Mouse (Mus musculus) heart, embryonic 14.5 days (tissue): ENCODE data around the gene Cxcr4. TPM values are rescaled to one million over a fixed set of nuclear protein-coding genes. Genes with fewer than 3 reads are reported as not detected.

Experiments
- polyA plus RNA-seq: library from polyadenylated mRNA; unstranded; fragments of >200 nt; fragmentation: Nextera tagmentation; extraction: Ambion mirVana; gene quantifications from 2 replicates; pipeline ENCODE4 v1.2.1, GENCODE M21; 2014

Gene Cxcr4
- polyA plus RNA-seq, 1 experiment from 2014 or later = 2.4 TPM

Other genes starting within 250 kb of the Cxcr4 start
- gene Mcm6, start 232.6 kb downstream of the Cxcr4 start, polyA plus RNA-seq = 138 and 155 TPM in 2 replicates
- gene Dars, start 174.9 kb downstream of the Cxcr4 start, polyA plus RNA-seq = 47.3 and 58.1 TPM in 2 replicates